27 mouse cellular contexts compared by ENCODE assay signal in the genomic region with DNA sequence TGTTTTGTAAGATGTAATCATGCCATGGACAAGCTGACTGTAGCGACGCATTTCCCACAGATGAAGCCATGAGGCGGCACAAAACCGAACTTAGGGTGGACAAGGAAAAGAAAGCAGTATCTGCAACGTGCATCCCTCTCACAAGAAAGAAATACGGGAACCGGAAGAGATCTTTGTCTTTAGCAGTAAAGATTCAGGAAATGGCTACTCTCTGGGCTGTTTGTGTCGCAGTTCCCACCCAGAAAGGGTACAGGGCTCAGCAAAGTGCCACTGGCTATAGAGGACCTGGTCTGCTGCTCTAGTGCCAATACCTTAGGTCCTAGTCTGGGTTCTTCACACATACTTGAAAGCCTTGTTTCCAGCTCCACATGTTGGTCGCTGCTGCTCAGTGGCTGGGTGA.
DNase-seq lines count a peak whose midpoint lies in the region; ATAC-seq and TF ChIP-seq lines count a peak whose summit lies in the region.
"Had no signal": no experiment of that assay in that cellular context is flagged by ENCODE, and none has a peak within 500 bp of the region (broad histone marks: within the 10 kb centered on the region; RNA-seq: fewer than 3 reads in every experiment).

No protein-coding gene starts in this region.

- no peak for ATAC-seq in midbrain, embryonic 16.5 days
- ATAC-seq in midbrain, embryonic 11.5 days (ENCODE audit: low FRiP score), result no peak
- ATAC-seq in hematopoietic stem cell, adult 5-6 weeks (replicated peaks in 1 of 2; ENCODE audit: insufficient read depth in 1 of 2, low FRiP score in 2 of 2, low TSS enrichment in 1 of 2, low read depth in 1 of 2, poor library complexity in 2 of 2, severe bottlenecking in 2 of 2), result 0 out of 4 replicates have a peak, but pooled peaks have one; percentile 22 to 26
- ATAC-seq in limb, embryonic 14.5 days (ENCODE audit: low FRiP score, low read depth), result no peak
- no peak for ATAC-seq in kidney, embryonic 16.5 days (ENCODE audit: low FRiP score, low TSS enrichment)
- ATAC-seq: forebrain, embryonic 15.5 days; intestine, embryonic 15.5 days; midbrain, embryonic 13.5 days had no signal

- H3K36me3 ChIP-seq in midbrain, embryonic 16.5 days (ENCODE audit: control insufficient read depth, insufficient read depth, low read length), result no peaks in the 10 kb centered on the region
- H3K36me3 ChIP-seq in midbrain, embryonic 11.5 days (ENCODE audit: control insufficient read depth, insufficient read depth, low read length), result no peaks in the 10 kb centered on the region
- H3K36me3 ChIP-seq in limb, embryonic 14.5 days (ENCODE audit: control insufficient read depth, insufficient read depth, low read length), result no peaks in the 10 kb centered on the region
- H3K36me3 ChIP-seq in kidney, embryonic 16.5 days (ENCODE audit: insufficient read depth, low read length), result no peaks in the 10 kb centered on the region
- H3K36me3 ChIP-seq: embryonic facial prominence, embryonic 13.5 days; forebrain, embryonic 10.5 days; forebrain, embryonic 15.5 days; hindbrain, embryonic 12.5 days; intestine, embryonic 15.5 days; lung, embryonic 15.5 days; midbrain, embryonic 13.5 days had no signal

- H3K9me3 ChIP-seq in midbrain, embryonic 16.5 days (replicated peaks; ENCODE audit: control insufficient read depth, low read length, poor library complexity, severe bottlenecking), result no peaks in the 10 kb centered on the region
- H3K9me3 ChIP-seq in midbrain, embryonic 11.5 days (ENCODE audit: control insufficient read depth, low read length), result no peaks in the 10 kb centered on the region
- no peaks in the 10 kb centered on the region for H3K9me3 ChIP-seq in limb, embryonic 14.5 days (ENCODE audit: control insufficient read depth, low read length)
- no peaks in the 10 kb centered on the region for H3K9me3 ChIP-seq in kidney, embryonic 16.5 days (ENCODE audit: low read length)
- H3K9me3 ChIP-seq: embryonic facial prominence, embryonic 13.5 days; forebrain, embryonic 10.5 days; forebrain, embryonic 15.5 days; hindbrain, embryonic 12.5 days; intestine, embryonic 15.5 days; lung, embryonic 15.5 days; megakaryocyte, embryonic 14.5 days; midbrain, embryonic 13.5 days had no signal

- peak overlapping the region; percentile 18; the same call in 1 of the 2 replicates for H3K9ac ChIP-seq in midbrain, embryonic 16.5 days (ENCODE audit: low read depth, low read length)
- no peak overlapping the region for H3K9ac ChIP-seq in midbrain, embryonic 11.5 days (ENCODE audit: low read length)
- no peak overlapping the region for H3K9ac ChIP-seq in limb, embryonic 14.5 days (ENCODE audit: low read depth, low read length, severe bottlenecking)
- H3K9ac ChIP-seq in kidney, embryonic 16.5 days (replicated peaks; ENCODE audit: low read length), result no peak overlapping the region
- H3K9ac ChIP-seq: embryonic facial prominence, embryonic 13.5 days; forebrain, embryonic 15.5 days; hindbrain, embryonic 12.5 days; intestine, embryonic 15.5 days; lung, embryonic 15.5 days; midbrain, embryonic 13.5 days had no signal

- no peak for TF ChIP-seq CTCF in layer of hippocampus, adult 2 months (conservative IDR thresholded peaks at IDR 0.05)

- H3K27ac ChIP-seq in midbrain, embryonic 16.5 days (ENCODE audit: low read length), result no peak overlapping the region
- H3K27ac ChIP-seq in midbrain, embryonic 11.5 days (ENCODE audit: low read depth, low read length), result no peak overlapping the region
- H3K27ac ChIP-seq in limb, embryonic 14.5 days (replicated peaks; ENCODE audit: low read depth, low read length), result peak overlapping the region; percentile 16; the same call in 1 of the 2 replicates
- H3K27ac ChIP-seq in layer of hippocampus, adult 2 months, result no peak overlapping the region
- H3K27ac ChIP-seq in kidney, embryonic 16.5 days (ENCODE audit: low read length), result no peak overlapping the region
- H3K27ac ChIP-seq: embryonic facial prominence, embryonic 13.5 days; forebrain, embryonic 10.5 days; forebrain, embryonic 15.5 days; hindbrain, embryonic 12.5 days; intestine, embryonic 15.5 days; kidney, postnatal 0 days; lung, embryonic 15.5 days; midbrain, embryonic 13.5 days had no signal

- H3K27me3 ChIP-seq in midbrain, embryonic 16.5 days (ENCODE audit: control insufficient read depth, insufficient read depth, low read depth, low read length), result no peaks in the 10 kb centered on the region; the same call in 1 of the 2 replicates
- no peaks in the 10 kb centered on the region for H3K27me3 ChIP-seq in midbrain, embryonic 11.5 days (ENCODE audit: control insufficient read depth, insufficient read depth, low read length)
- H3K27me3 ChIP-seq in limb, embryonic 14.5 days (ENCODE audit: control insufficient read depth, insufficient read depth, low read length), result no peaks in the 10 kb centered on the region
- H3K27me3 ChIP-seq in kidney, embryonic 16.5 days (ENCODE audit: insufficient read depth, low read length), result no peaks in the 10 kb centered on the region; the same call in 1 of the 2 replicates
- H3K27me3 ChIP-seq: intestine, embryonic 15.5 days had no signal

- no peak overlapping the region for H3K4me2 ChIP-seq in midbrain, embryonic 16.5 days (ENCODE audit: low read length)
- no peak overlapping the region for H3K4me2 ChIP-seq in midbrain, embryonic 11.5 days
- H3K4me2 ChIP-seq in limb, embryonic 14.5 days (replicated peaks; ENCODE audit: low read depth, low read length, severe bottlenecking), result no peak overlapping the region
- H3K4me2 ChIP-seq in kidney, embryonic 16.5 days (replicated peaks; ENCODE audit: low read depth, low read length), result no peak overlapping the region
- H3K4me2 ChIP-seq: embryonic facial prominence, embryonic 13.5 days; forebrain, embryonic 15.5 days; hindbrain, embryonic 12.5 days; intestine, embryonic 15.5 days; liver, embryonic 11.5 days; lung, embryonic 15.5 days; midbrain, embryonic 13.5 days had no signal

- DNase-seq in midbrain, embryonic 11.5 days (ENCODE audit: low spot score, missing footprints), result no peak
- DNase-seq in limb, embryonic 14.5 days (ENCODE audit: low spot score), result no peak
- no peak for DNase-seq in layer of hippocampus, adult 2 months (ENCODE audit: low spot score in 2 of 2)
- DNase-seq: adrenal gland, postnatal 25 days; B cell, adult 2 months; cerebellum, adult 18-20 months; cerebellum, postnatal 36 days; embryo, embryonic 11 days; heart, postnatal 14 days; kidney, adult 2 months; kidney, postnatal 4 days; layer of hippocampus, postnatal 36 days; left cerebral cortex, postnatal 4 days; right cerebral cortex, postnatal 4 days had no signal

- TF ChIP-seq POLR2A in limb, embryonic 14.5 days (IDR thresholded peaks at IDR 0.05; ENCODE audit: borderline replicate concordance, extremely low read depth, insufficient read depth, insufficient read length), result no peak

- 50% methylated on average over 9 of the region's 9 CpGs for WGBS in midbrain, embryonic 16.5 days
- WGBS in midbrain, embryonic 11.5 days, result 64% methylated on average over 9 of the region's 9 CpGs
- 50% methylated on average over 9 of the region's 9 CpGs for WGBS in limb, embryonic 14.5 days
- 57% methylated on average over 9 of the region's 9 CpGs for WGBS in kidney, embryonic 16.5 days

- peaks cover 7% of the 10 kb centered on the region; the same call in 1 of the 2 replicates for H3K4me1 ChIP-seq in midbrain, embryonic 16.5 days (ENCODE audit: control insufficient read depth, insufficient read depth, low read length)
- no peaks in the 10 kb centered on the region for H3K4me1 ChIP-seq in midbrain, embryonic 11.5 days (ENCODE audit: control insufficient read depth, insufficient read depth, low read length)
- peaks cover 40% of the 10 kb centered on the region for H3K4me1 ChIP-seq in limb, embryonic 14.5 days (ENCODE audit: control insufficient read depth, insufficient read depth, low read length)
- peaks cover 20% of the 10 kb centered on the region for H3K4me1 ChIP-seq in kidney, embryonic 16.5 days (ENCODE audit: insufficient read depth, low read length)
- H3K4me1 ChIP-seq: lung, embryonic 15.5 days had no signal

- no peak overlapping the region for H3K4me3 ChIP-seq in midbrain, embryonic 16.5 days (ENCODE audit: low read depth, low read length)
- no peak overlapping the region for H3K4me3 ChIP-seq in midbrain, embryonic 11.5 days (ENCODE audit: low read depth, low read length)
- H3K4me3 ChIP-seq in limb, embryonic 14.5 days (replicated peaks; ENCODE audit: low read length), result no peak overlapping the region
- no peak overlapping the region for H3K4me3 ChIP-seq in layer of hippocampus, adult 2 months
- H3K4me3 ChIP-seq in kidney, embryonic 16.5 days (ENCODE audit: low read length), result no peak overlapping the region
- H3K4me3 ChIP-seq: embryonic facial prominence, embryonic 13.5 days; forebrain, embryonic 10.5 days; forebrain, embryonic 15.5 days; hindbrain, embryonic 12.5 days; intestine, embryonic 15.5 days; lung, embryonic 15.5 days; megakaryocyte, embryonic 14.5 days; midbrain, embryonic 13.5 days had no signal

Comparison
In these comparisons a context has a peak if more than half of its experiments do, and no peak if none do; other contexts are left out.
1. ATAC-seq: peak in hematopoietic stem cell, adult 5-6 weeks (2 of 2); none in midbrain, embryonic 16.5 days (single experiment), midbrain, embryonic 11.5 days (single experiment), limb, embryonic 14.5 days (single experiment) and kidney, embryonic 16.5 days (single experiment).